Mouse (Mus musculus) forebrain, embryonic 10.5 days (tissue): ENCODE data around the gene Usp48. TPM values are rescaled to one million over a fixed set of nuclear protein-coding genes. Genes with fewer than 3 reads are reported as not detected.

Experiments used
- DNase-seq: peaks from one replicate; pipeline ENCODE4 v3.0.0-alpha.2; 2017; ENCODE audit warnings: low spot score; ENCODE audit errors: extremely low spot score
- H3K27ac ChIP-seq: fragments of 300-500 bp; sonication (generic); 2 replicates; pipeline ENCODE4 v1.5.1; 2016; ENCODE audit warnings: mild to moderate bottlenecking
- H3K27me3 ChIP-seq: fragments of 300-500 bp; sonication (generic); 2 replicates; pipeline ENCODE4 v1.6.1; 2016; ENCODE audit warnings: mild to moderate bottlenecking; ENCODE audit not compliant: poor library complexity, severe bottlenecking
- H3K36me3 ChIP-seq: fragments of 300-500 bp; sonication (generic); replicated peaks from 2 replicates; pipeline ENCODE4 v1.6.1; 2016; ENCODE audit warnings: mild to moderate bottlenecking, moderate library complexity
- H3K4me1 ChIP-seq: fragments of 300-500 bp; sonication (generic); 2 replicates; pipeline ENCODE4 v1.6.1; 2016
- H3K4me3 ChIP-seq: fragments of 300-500 bp; sonication (generic); 2 replicates; pipeline ENCODE4 v1.5.1; 2016; ENCODE audit warnings: mild to moderate bottlenecking, moderate library complexity
- H3K9me3 ChIP-seq: fragments of 300-500 bp; sonication (generic); 2 replicates; pipeline ENCODE4 v1.6.1; 2016; ENCODE audit warnings: mild to moderate bottlenecking, moderate library complexity
- WGBS: fragments of 180-500 bp; shearing (Covaris S2); methylation state at CpG from one replicate; pipeline ENCODE4 v1.1.7; 2016; 5-methylcytosine and 5-hydroxymethylcytosine counted together
- polyA plus RNA-seq: library from polyadenylated mRNA; unstranded; fragments of >200 nt; fragmentation: Nextera tagmentation; extraction: Ambion mirVana; gene quantifications from 2 replicates; pipeline ENCODE4 v1.2.1, GENCODE M21; 2016

The Usp48 gene
- polyA plus RNA-seq, 1 experiment from 2014 or later, result 75.9 TPM

GRCm38 (mm10) chr4:137682961-137683453, 89.5 kb downstream of the Usp48 start:
- 44% methylated on average over 7 of the region's 7 CpGs for WGBS
- Histone ChIP-seq H3K27ac (no peak overlapping the region), H3K4me1 (peaks cover 30% of the 10 kb centered on the region), H3K9me3 (no peaks in the 10 kb centered on the region), H3K4me3 (no peak overlapping the region), H3K27me3 (peaks cover 62% of the 10 kb centered on the region), H3K36me3 (no peaks in the 10 kb centered on the region)
- peak; percentile 66 for DNase-seq

- DNase-seq, result no peak
- no peaks in the 10 kb centered on the region for H3K36me3 ChIP-seq
- H3K27ac ChIP-seq, result no peak overlapping the region
- no peak overlapping the region for H3K4me3 ChIP-seq
- H3K27me3 ChIP-seq, result peaks cover 50% of the 10 kb centered on the region
- 35% methylated on average over 9 of the region's 9 CpGs for WGBS
- no peaks in the 10 kb centered on the region for H3K9me3 ChIP-seq
- H3K4me1 ChIP-seq, result peaks cover 30% of the 10 kb centered on the region
These were observed 91.3 kb downstream of the Usp48 start for GRCm38 (mm10) chr4:137684830-137685343.

GRCm38 (mm10) chr4:137686303-137686702, 92.7 kb downstream of the Usp48 start:
- 85% methylated on average over 5 of the region's 5 CpGs for WGBS
- no peaks in the 10 kb centered on the region for H3K9me3 ChIP-seq
- peaks cover 35% of the 10 kb centered on the region for H3K27me3 ChIP-seq
- no peak overlapping the region for H3K4me3 ChIP-seq
- no peaks in the 10 kb centered on the region for H3K36me3 ChIP-seq
- no peak for DNase-seq
- peaks cover 16% of the 10 kb centered on the region for H3K4me1 ChIP-seq
- H3K27ac ChIP-seq, result 0 out of 2 replicates have a peak overlapping the region, but pooled peaks have one; percentile 35

- H3K9me3 ChIP-seq, result no peaks in the 10 kb centered on the region
These were observed 93.8 kb downstream of the Usp48 start for GRCm38 (mm10) chr4:137687234-137687825.

GRCm38 (mm10) chr4:137692107-137692902, 98.8 kb downstream of the Usp48 start:
- Histone ChIP-seq H3K9me3 (no peaks in the 10 kb centered on the region), H3K4me1 (peaks cover 2% of the 10 kb centered on the region), H3K4me3 (no peak overlapping the region), H3K36me3 (no peaks in the 10 kb centered on the region), H3K27me3 (no peaks in the 10 kb centered on the region), H3K27ac (no peak overlapping the region)
- 91% methylated on average over 10 of the region's 10 CpGs for WGBS
- DNase-seq, result no peak

More at GRCm38 (mm10) chr4:137687234-137687825, 93.8 kb downstream of the Usp48 start:
- H3K27me3 ChIP-seq, result peaks cover 25% of the 10 kb centered on the region
- no peak overlapping the region for H3K27ac ChIP-seq
- H3K4me3 ChIP-seq, result no peak overlapping the region
- no peaks in the 10 kb centered on the region for H3K36me3 ChIP-seq
- H3K4me1 ChIP-seq, result peaks cover 8% of the 10 kb centered on the region
- 84% methylated on average over 14 of the region's 14 CpGs for WGBS
- no peak for DNase-seq

GRCm38 (mm10) chr4:137695300-137695699, 101.7 kb downstream of the Usp48 start:
- Histone ChIP-seq H3K27me3 (no peaks in the 10 kb centered on the region), H3K9me3 (no peaks in the 10 kb centered on the region), H3K4me1 (peaks cover 25% of the 10 kb centered on the region), H3K27ac (no peak overlapping the region), H3K4me3 (no peak overlapping the region), H3K36me3 (no peaks in the 10 kb centered on the region)
- 84% methylated on average over 8 of the region's 8 CpGs for WGBS
- DNase-seq, result no peak

- Histone ChIP-seq H3K27ac (no peak overlapping the region), H3K36me3 (no peaks in the 10 kb centered on the region)
- WGBS, result 48% methylated on average over 4 of the region's 4 CpGs
These were observed 102.3 kb downstream of the Usp48 start for GRCm38 (mm10) chr4:137695900-137696299.

GRCm38 (mm10) chr4:137697156-137697885, 103.8 kb downstream of the Usp48 start:
- Histone ChIP-seq H3K36me3 (no peaks in the 10 kb centered on the region), H3K27ac (peak overlapping the region; percentile 53), H3K4me1 (peaks cover 37% of the 10 kb centered on the region), H3K4me3 (no peak overlapping the region), H3K27me3 (no peaks in the 10 kb centered on the region), H3K9me3 (no peaks in the 10 kb centered on the region)
- WGBS, result 78% methylated on average over 13 of the region's 13 CpGs
- no peak for DNase-seq

More at GRCm38 (mm10) chr4:137695900-137696299, 102.3 kb downstream of the Usp48 start:
- Histone ChIP-seq H3K4me3 (no peak overlapping the region), H3K4me1 (peaks cover 28% of the 10 kb centered on the region), H3K9me3 (no peaks in the 10 kb centered on the region), H3K27me3 (no peaks in the 10 kb centered on the region)
- DNase-seq, result no peak

- DNase-seq, result no peak
- no peaks in the 10 kb centered on the region for H3K9me3 ChIP-seq
- no peaks in the 10 kb centered on the region for H3K36me3 ChIP-seq
- no peak overlapping the region for H3K4me3 ChIP-seq
- no peaks in the 10 kb centered on the region for H3K27me3 ChIP-seq
- peaks cover 37% of the 10 kb centered on the region for H3K4me1 ChIP-seq
- WGBS, result 86% methylated on average over 7 of the region's 7 CpGs
- peak overlapping the region; percentile 53 for H3K27ac ChIP-seq
These were observed 104.8 kb downstream of the Usp48 start for GRCm38 (mm10) chr4:137698076-137698985.

GRCm38 (mm10) chr4:137699264-137700211, 106.0 kb downstream of the Usp48 start:
- H3K9me3 ChIP-seq, result no peaks in the 10 kb centered on the region
- no peaks in the 10 kb centered on the region for H3K36me3 ChIP-seq
- H3K4me3 ChIP-seq, result no peak overlapping the region
- no peak for DNase-seq
- 75% methylated on average over 21 of the region's 21 CpGs for WGBS
- H3K27me3 ChIP-seq, result no peaks in the 10 kb centered on the region
- H3K27ac ChIP-seq, result no peak overlapping the region
- peaks cover 39% of the 10 kb centered on the region for H3K4me1 ChIP-seq

GRCm38 (mm10) chr4:137700960-137701359, 107.4 kb downstream of the Usp48 start:
- 72% methylated on average over 6 of the region's 6 CpGs for WGBS
- H3K27ac ChIP-seq, result no peak overlapping the region
- H3K9me3 ChIP-seq, result no peaks in the 10 kb centered on the region
- H3K4me1 ChIP-seq, result peaks cover 47% of the 10 kb centered on the region
- no peak overlapping the region for H3K4me3 ChIP-seq
- H3K27me3 ChIP-seq, result peaks cover 5% of the 10 kb centered on the region; the same call in 1 of the 2 replicates
- H3K36me3 ChIP-seq, result no peaks in the 10 kb centered on the region
- DNase-seq, result no peak
